Mouse (Mus musculus): ENCODE results near the gene Trpm8. TPM values are rescaled to one million over a fixed set of nuclear protein-coding genes. Genes with fewer than 3 reads are reported as not detected.

The Trpm8 gene
- total RNA-seq, 1 experiment from 2014 or later, result not detected

DNA sequence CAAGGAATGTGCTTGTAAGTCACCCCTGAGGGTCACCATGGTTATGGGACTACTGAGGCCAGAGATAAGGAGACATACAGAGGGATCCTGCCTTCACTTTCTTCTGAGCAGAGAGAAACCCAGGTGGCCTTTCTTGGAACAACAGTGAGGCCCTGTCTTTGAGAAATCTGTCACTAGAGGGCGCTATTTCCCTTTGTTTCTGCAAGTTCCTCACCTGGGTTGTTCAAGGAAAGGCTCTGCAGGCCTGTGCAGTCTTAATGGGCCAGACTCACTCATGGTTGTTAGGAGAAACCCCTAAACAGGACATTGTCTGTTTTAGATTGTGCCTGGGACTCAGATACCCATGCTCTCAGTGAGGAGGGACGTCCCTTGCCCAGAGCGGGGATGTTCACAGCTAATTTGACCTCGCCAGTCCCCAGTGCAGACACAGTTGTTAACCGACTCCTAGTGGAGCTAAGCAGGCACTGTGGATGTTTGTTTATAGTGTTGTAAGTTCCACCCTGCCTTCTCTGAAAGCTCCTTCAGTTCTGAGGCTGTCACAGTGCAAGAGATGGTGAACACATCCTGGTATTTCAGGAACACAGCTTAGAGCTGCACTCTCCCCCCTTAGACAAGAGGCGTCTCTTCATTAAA, 80.1 kb downstream of the Trpm8 start:
- DNase-seq, result peak; percentile 7

GRCm38 (mm10) chr1:88358102-88358654, 80.7 kb downstream of the Trpm8 start:
- DNase-seq, result no peak

GRCm38 (mm10) chr1:88361085-88361484, 83.6 kb downstream of the Trpm8 start:
- DNase-seq, result no peak

- no peak for DNase-seq
Observed at GRCm38 (mm10) chr1:88366881-88367644, 89.6 kb downstream of the Trpm8 start.

- DNase-seq, result no peak
Observed at GRCm38 (mm10) chr1:88378446-88378845, 101.0 kb downstream of the Trpm8 start.

DNA sequence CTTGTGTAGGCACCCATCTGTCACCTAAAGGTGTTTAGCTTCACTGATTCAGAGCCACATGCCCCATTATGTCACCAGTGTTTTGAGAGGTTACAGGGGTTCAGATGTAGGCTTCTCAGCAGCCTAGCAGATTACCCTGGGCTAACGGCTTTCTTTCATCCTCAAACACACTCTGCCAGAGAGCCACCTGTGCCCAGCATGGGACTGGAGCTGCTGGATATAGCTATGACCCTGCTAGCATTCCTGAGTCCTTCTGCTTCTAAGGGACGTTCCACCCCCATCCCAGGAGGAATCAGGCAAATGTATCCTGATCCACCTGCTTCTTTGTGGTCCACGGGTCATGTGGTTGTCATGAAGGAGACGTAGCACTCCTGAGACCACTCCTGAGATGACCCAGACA, 114.2 kb downstream of the Trpm8 start:
- DNase-seq, result no peak

- no peak for DNase-seq
Observed at GRCm38 (mm10) chr1:88393321-88393720, 115.9 kb downstream of the Trpm8 start.

- no peak for DNase-seq
Observed at GRCm38 (mm10) chr1:88403378-88403777, 125.9 kb downstream of the Trpm8 start.

- DNase-seq, result no peak
Observed at GRCm38 (mm10) chr1:88406078-88406806, 128.8 kb downstream of the Trpm8 start.

DNA sequence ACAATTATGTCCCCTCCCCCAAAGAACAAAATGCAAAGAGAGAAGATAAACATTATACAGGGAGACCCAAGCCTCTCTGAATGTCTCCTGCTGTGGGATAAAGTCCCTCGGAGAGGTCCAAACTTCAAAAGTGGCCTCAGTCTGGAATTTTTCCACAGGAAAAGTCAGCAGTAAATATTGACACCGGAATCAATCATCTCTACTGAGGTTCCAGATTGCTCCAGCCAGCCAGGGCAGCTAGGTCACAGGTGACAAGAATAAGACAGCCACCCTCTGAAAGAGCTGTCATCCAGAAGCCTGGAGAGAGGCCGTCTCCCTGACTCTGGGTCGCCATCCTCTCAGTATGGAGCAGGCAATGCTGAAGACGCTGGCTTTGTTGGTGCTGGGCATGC, 129.3 kb downstream of the Trpm8 start, which contains the start of gene Spp2:
TSS of gene Spp2 (plus strand) at position 155 of the 392 bp plus-strand sequence.
- DNase-seq, result no peak

DNA sequence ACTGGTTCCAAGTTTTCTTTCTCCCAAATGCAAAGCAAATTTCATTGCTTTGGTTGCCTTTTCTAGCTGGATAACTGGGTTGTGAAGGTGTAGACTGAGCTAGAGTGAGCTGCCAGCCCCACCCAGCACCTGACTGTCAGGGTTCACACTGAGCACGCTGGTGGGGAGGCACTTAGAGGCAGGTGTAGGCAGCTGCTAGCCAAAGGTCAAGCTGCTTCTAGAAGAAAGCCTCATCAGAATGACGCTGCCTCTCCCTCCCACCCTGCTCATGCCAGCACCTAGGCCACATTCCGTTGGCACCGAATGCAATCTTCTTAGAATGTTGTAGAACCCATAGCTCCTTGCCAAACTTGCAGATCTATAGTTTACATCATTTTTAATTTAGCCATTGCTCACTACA, 130.9 kb downstream of the Trpm8 start:
- no peak for DNase-seq

- no peak for DNase-seq
Observed at GRCm38 (mm10) chr1:88412013-88412412, 134.6 kb downstream of the Trpm8 start.

DNA sequence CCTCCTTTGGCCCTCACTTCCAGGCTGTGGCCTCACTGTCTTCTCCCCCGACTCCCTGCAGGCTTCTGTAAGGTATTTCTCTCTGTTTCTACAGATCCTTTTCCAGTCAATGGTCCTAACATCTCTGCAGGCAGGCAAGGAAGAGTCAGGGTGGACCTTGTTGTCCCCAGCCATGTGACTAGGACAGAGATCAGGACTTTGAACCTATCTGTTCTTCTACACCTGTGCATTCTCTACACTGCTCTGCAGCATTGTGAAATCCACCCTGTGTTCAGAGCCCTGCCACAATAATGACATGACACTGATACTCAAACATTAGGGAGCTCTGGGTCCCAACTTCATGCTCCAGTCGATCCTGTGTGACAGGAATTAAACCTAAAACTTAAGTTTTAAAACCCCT, 141.5 kb downstream of the Trpm8 start:
- no peak for DNase-seq

GRCm38 (mm10) chr1:88422045-88422444, 144.6 kb downstream of the Trpm8 start:
- no peak for DNase-seq

DNA sequence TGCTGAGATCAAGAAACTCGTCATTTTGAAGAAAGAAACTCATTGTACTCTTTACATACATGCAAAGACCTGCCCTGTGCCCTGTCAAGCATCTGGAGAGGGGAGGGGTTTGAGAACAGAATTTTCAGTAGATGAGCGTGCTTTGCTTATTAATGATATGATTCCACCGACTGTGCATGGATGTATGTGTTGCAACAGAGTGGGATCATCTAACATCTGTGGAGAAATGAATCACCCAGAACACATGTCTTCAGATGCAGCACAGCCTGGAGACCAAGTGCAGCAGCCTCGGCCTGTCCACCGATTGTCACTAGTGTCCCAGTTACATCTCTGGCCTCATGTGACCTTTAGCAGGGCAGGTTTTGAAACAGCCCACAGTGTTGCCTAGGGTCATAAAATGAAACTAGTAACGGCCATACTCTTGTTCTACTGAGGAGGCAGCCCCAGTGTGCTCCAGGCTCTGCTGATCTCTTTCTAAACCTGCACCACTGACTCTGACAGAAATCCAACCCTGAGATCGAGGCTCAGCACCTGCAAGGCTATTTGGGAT, 145.5 kb downstream of the Trpm8 start:
- DNase-seq, result no peak

DNA sequence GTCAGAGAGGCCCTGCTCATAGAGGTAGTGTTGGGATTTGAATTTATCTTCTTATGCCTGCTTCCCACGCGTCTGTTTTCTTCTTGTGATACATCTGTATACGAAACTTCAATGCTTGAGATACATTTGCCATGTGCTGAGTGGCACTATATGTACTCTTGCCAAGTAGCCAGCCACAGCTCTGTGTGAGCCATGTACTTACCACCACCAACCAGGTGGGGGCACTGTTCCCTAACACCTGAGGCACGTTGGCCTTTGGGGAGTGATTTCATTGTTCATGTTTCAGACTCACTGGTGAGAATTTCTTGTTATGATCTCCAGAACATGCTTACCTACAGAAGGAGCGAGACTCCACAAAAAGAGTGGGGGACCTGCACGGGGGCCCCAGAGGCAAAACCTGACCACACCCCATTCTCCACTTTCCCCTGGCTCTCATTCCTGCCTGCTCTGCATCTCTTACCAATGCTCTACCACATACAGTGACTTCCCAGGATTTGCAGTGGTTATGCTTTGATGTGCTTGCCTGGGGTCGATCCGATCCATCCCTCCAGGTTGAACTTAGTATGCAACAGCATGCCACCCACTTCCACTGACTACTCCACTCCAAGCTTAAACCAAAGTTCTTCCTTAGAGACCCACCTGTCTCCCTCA, 147.3 kb downstream of the Trpm8 start:
- peak; percentile 78 for DNase-seq

DNA sequence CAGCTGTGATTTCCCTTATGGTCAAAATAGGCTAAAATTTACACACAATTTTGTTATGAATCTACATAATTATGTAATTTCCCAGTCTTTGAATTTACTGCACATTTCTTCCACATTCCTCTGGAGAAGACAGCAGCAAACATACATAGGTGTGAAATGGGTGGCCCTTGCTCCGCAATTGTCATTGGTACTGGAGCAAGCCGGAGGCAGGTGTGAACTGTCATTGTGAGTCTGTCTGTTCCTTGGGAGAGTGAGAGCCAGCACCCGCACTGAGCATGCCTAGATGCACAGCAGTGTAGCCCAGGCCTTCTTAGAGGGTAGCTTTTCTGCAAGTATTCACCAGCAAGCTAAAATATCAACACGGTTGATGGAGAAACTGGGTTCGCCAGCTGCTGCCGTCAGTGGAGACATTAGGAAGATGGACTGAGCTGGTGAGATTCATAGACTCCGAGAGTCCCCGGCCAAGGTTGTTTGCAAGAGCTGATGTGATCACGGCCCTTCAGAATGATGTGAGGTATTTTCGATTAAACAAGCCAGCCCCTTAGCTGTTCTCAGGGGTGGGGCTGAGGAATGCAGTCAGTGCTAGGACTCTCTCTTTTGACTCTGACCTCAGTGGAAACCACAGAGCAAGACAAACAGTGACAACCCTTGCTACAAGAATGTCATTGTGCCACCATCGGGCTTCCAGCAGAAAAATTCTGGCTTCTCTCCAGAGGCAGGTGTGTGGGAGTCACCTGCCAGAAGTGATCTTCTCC, 150.7 kb downstream of the Trpm8 start:
- DNase-seq, result no peak

DNA sequence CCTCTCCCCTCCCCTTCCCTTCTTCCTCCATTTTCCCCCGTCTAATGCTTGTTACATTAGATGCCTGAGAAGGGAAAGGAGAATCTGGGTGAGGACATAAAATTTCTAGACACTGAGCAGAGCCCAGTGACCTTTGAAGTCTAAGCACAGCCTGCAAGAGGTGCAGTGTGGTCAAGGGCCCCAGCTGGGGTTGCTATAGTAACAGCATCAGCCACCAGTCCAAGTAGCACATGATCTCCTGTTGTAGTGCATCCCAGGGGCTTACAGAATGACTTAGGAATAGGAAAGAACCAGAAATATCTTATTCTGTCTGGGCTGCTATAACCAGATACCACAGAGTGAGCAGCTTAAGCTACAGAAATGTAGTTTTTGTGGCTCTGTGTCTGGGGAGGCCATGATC, 152.0 kb downstream of the Trpm8 start:
- DNase-seq, result no peak

DNA sequence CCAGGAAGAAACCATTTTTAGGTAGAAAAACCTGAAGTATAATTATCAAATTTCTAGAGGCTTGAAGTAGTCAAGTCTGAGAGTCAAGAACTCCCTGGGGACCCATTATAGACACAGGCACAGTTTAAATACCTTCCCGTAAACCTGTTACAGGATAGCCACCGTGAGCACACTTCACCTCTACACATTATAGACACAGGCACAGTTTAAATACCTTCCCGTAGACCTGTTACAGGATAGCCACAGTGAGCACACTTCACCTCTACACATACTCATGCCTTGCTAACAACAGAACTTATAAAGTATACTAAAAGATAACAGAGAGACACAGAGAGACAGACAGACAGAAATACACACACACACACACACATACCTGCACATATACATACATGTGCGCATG, 153.8 kb downstream of the Trpm8 start:
- DNase-seq, result no peak

- DNase-seq, result no peak
Observed at GRCm38 (mm10) chr1:88432601-88433000, 155.1 kb downstream of the Trpm8 start.

Data from adrenal gland, postnatal 25 days (tissue).